Mouse (Mus musculus): ENCODE measurements around the gene Dync1h1. TPM values are rescaled to one million over a fixed set of nuclear protein-coding genes. Genes with fewer than 3 reads are reported as not detected.

Dync1h1 gene
- polyA plus RNA-seq, 1 experiment from 2014 or later, result 33.2 TPM

Small RNA genes lying within 50 kb of the gene (microRNA-seq; reads per million reads assigned to microRNA genes)
- not detected for gene Gm27299 (ENCODE audit: borderline number of aligned reads)

Other genes with a start within 250 kb of the Dync1h1 start
- 309 and 319 TPM in 2 replicates for gene Ppp2r5c, start 154.3 kb upstream of the Dync1h1 start, polyA plus RNA-seq (2015; fragmentation: Nextera tagmentation; extraction: Ambion mirVana)
- not detected in 2 replicates for gene 1700001K19Rik, start 81.2 kb downstream of the Dync1h1 start, polyA plus RNA-seq (2015; fragmentation: Nextera tagmentation; extraction: Ambion mirVana)
- 690 and 768 TPM in 2 replicates for gene Hsp90aa1, start 101.3 kb downstream of the Dync1h1 start, polyA plus RNA-seq (2015; fragmentation: Nextera tagmentation; extraction: Ambion mirVana)
- 22.3 and 24.8 TPM in 2 replicates for gene Wdr20, start 136.5 kb downstream of the Dync1h1 start, polyA plus RNA-seq (2015; fragmentation: Nextera tagmentation; extraction: Ambion mirVana)
- gene Mok, start 239.5 kb downstream of the Dync1h1 start, polyA plus RNA-seq (2015; fragmentation: Nextera tagmentation; extraction: Ambion mirVana), result 1.4 and 1.7 TPM in 2 replicates
- gene Zfp839, start 248.8 kb downstream of the Dync1h1 start, polyA plus RNA-seq (2015; fragmentation: Nextera tagmentation; extraction: Ambion mirVana), result 1.6 and 3.1 TPM in 2 replicates

All from thymus, postnatal 0 days (tissue).